Mouse (Mus musculus): ENCODE data around the gene Dclk1. TPM values are rescaled to one million over a fixed set of nuclear protein-coding genes. Genes with fewer than 3 reads are reported as not detected.

Gene Dclk1
- total and polyA plus RNA-seq, 2 experiments from 2014 or later, result 213 to 214 TPM

DNA sequence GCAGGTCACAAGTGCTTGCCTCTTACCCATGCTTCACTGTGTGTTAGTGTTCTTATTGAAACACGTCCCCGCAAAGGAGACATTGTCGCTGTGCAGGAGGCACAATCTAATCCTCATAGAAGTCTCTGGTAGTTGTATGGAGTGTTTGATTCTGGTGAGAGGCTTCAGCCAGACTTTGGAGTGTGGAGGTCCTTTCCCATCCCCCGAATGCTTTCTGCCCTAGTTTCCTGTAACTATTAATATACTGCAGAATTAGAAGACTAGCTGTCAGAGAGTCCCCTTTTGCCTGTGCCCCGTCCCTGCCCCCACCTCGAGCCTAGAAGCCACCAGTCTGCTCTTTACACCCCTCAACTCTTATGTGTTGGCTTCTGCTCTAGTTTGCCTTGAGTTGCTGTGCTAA is 30.4 kb downstream of the Dclk1 start:
- Histone ChIP-seq H3K9ac (replicated peaks; ENCODE audit: low read length) (no peak overlapping the region), H3K27ac (no peak overlapping the region), H3K27me3 (ENCODE audit: insufficient read depth, low read length) (no peaks in the 10 kb centered on the region), H3K4me2 (ENCODE audit: low read depth, low read length) (no peak overlapping the region), H3K36me3 (ENCODE audit: insufficient read depth, low read length) (no peaks in the 10 kb centered on the region), H3K4me1 (ENCODE audit: insufficient read depth, low read length) (peaks cover 13% of the 10 kb centered on the region; the same call in 1 of the 2 replicates), H3K9me3 (ENCODE audit: low read length) (no peaks in the 10 kb centered on the region), H3K4me3 (ENCODE audit: low read length) (no peak overlapping the region)
- WGBS, result 91% methylated on average over 6 of the region's 6 CpGs
- TF ChIP-seq CTCF (IDR thresholded peaks at IDR 0.05; ENCODE audit: low read depth), result no peak
- ATAC-seq (no peak), DNase-seq (ENCODE audit: low spot score) (no peak)

- Histone ChIP-seq H3K36me3 (ENCODE audit: insufficient read depth, low read length) (no peaks in the 10 kb centered on the region), H3K27ac (no peak overlapping the region), H3K27me3 (ENCODE audit: insufficient read depth, low read length) (no peaks in the 10 kb centered on the region), H3K9ac (replicated peaks; ENCODE audit: low read length) (no peak overlapping the region), H3K9me3 (ENCODE audit: low read length) (no peaks in the 10 kb centered on the region), H3K4me2 (ENCODE audit: low read depth, low read length) (no peak overlapping the region), H3K4me3 (ENCODE audit: low read length) (no peak overlapping the region), H3K4me1 (ENCODE audit: insufficient read depth, low read length) (no peaks in the 10 kb centered on the region)
- TF ChIP-seq CTCF (IDR thresholded peaks at IDR 0.05; ENCODE audit: low read depth), result peak; percentile 28
- WGBS, result 90% methylated on average over 3 of the region's 3 CpGs
- ATAC-seq (no peak), DNase-seq (ENCODE audit: low spot score) (no peak)
Measured at GRCm38 (mm10) chr3:55276446-55276845, 34.3 kb downstream of the Dclk1 start.

DNA sequence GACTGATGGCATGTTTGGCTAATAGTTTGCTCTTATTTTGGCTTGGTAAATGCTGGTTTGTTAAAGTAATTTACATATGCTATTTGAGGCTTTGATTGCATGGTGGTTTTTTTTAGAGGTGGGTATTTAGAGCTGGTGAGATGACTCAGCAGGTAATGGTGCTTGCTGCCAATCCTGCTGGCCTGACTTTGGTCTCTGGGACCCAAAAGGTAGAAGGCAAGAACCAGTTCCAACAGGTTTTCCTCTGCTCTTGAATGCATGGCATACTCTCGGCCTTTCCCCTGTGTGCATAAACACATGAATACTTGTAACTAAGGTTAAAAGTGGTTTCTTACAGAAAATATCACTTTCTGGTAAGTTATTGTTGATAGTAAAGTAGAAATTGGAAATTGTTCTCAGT is 34.7 kb downstream of the Dclk1 start:
- no peaks in the 10 kb centered on the region for H3K9me3 ChIP-seq (ENCODE audit: low read length)
- ATAC-seq, result no peak
- H3K27me3 ChIP-seq (ENCODE audit: insufficient read depth, low read length), result no peaks in the 10 kb centered on the region
- H3K4me1 ChIP-seq (ENCODE audit: insufficient read depth, low read length), result no peaks in the 10 kb centered on the region
- no peak overlapping the region for H3K27ac ChIP-seq
- H3K4me3 ChIP-seq (ENCODE audit: low read length), result no peak overlapping the region
- no peak for TF ChIP-seq CTCF (IDR thresholded peaks at IDR 0.05; ENCODE audit: low read depth)
- no peak for DNase-seq (ENCODE audit: low spot score)
- H3K9ac ChIP-seq (replicated peaks; ENCODE audit: low read length), result no peak overlapping the region
- no peaks in the 10 kb centered on the region for H3K36me3 ChIP-seq (ENCODE audit: insufficient read depth, low read length)
- 85% methylated on average over 1 of the region's 1 CpGs for WGBS
- H3K4me2 ChIP-seq (ENCODE audit: low read depth, low read length), result no peak overlapping the region

DNA sequence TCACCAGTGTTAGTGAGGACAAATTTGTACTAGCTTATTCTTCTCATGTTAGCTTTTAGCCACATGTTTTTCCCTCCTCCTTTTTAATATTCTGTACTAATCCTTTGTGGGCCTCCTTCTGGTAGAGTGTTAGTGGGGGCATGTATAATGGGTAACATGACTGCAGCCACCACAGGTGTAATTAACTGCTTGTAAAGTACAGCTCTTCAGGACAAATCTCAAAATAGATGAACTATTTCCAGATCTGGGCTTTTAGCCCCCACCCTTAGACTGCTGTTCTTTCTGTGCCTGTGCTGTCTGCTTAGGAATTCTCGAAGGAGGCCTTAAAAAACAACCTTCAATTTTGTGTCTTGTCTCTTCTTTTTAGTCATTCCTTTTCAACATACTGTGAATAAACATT is 35.7 kb downstream of the Dclk1 start:
- Histone ChIP-seq H3K4me1 (ENCODE audit: insufficient read depth, low read length) (no peaks in the 10 kb centered on the region), H3K4me2 (ENCODE audit: low read depth, low read length) (no peak overlapping the region), H3K9ac (replicated peaks; ENCODE audit: low read length) (no peak overlapping the region), H3K27me3 (ENCODE audit: insufficient read depth, low read length) (no peaks in the 10 kb centered on the region), H3K36me3 (ENCODE audit: insufficient read depth, low read length) (no peaks in the 10 kb centered on the region), H3K27ac (no peak overlapping the region), H3K4me3 (ENCODE audit: low read length) (no peak overlapping the region), H3K9me3 (ENCODE audit: low read length) (no peaks in the 10 kb centered on the region)
- DNase-seq (ENCODE audit: low spot score) (no peak), ATAC-seq (no peak)
- no peak for TF ChIP-seq CTCF (IDR thresholded peaks at IDR 0.05; ENCODE audit: low read depth)
- 88% methylated on average over 1 of the region's 1 CpGs for WGBS

- Histone ChIP-seq H3K27ac (no peak overlapping the region), H3K4me2 (ENCODE audit: low read depth, low read length) (no peak overlapping the region), H3K27me3 (ENCODE audit: insufficient read depth, low read length) (no peaks in the 10 kb centered on the region), H3K36me3 (ENCODE audit: insufficient read depth, low read length) (no peaks in the 10 kb centered on the region), H3K4me1 (ENCODE audit: insufficient read depth, low read length) (peaks cover 9% of the 10 kb centered on the region; the same call in 1 of the 2 replicates), H3K4me3 (ENCODE audit: low read length) (no peak overlapping the region), H3K9ac (replicated peaks; ENCODE audit: low read length) (no peak overlapping the region), H3K9me3 (ENCODE audit: low read length) (no peaks in the 10 kb centered on the region)
- WGBS, result 62% methylated on average over 4 of the region's 4 CpGs
- DNase-seq (ENCODE audit: low spot score), result peak; percentile 22
- no peak for TF ChIP-seq CTCF (IDR thresholded peaks at IDR 0.05; ENCODE audit: low read depth)
- no peak for ATAC-seq
Measured at GRCm38 (mm10) chr3:55279923-55280322, 37.8 kb downstream of the Dclk1 start.

- Histone ChIP-seq H3K4me1 (ENCODE audit: insufficient read depth, low read length) (peaks cover 12% of the 10 kb centered on the region; the same call in 1 of the 2 replicates), H3K9me3 (ENCODE audit: low read length) (no peaks in the 10 kb centered on the region), H3K4me2 (ENCODE audit: low read depth, low read length) (no peak overlapping the region), H3K27ac (no peak overlapping the region), H3K36me3 (ENCODE audit: insufficient read depth, low read length) (no peaks in the 10 kb centered on the region), H3K27me3 (ENCODE audit: insufficient read depth, low read length) (no peaks in the 10 kb centered on the region), H3K4me3 (ENCODE audit: low read length) (no peak overlapping the region), H3K9ac (replicated peaks; ENCODE audit: low read length) (no peak overlapping the region)
- no peak for DNase-seq (ENCODE audit: low spot score)
- no peak for TF ChIP-seq CTCF (IDR thresholded peaks at IDR 0.05; ENCODE audit: low read depth)
- no peak for ATAC-seq
Measured at GRCm38 (mm10) chr3:55280471-55280870, 38.3 kb downstream of the Dclk1 start.

DNA sequence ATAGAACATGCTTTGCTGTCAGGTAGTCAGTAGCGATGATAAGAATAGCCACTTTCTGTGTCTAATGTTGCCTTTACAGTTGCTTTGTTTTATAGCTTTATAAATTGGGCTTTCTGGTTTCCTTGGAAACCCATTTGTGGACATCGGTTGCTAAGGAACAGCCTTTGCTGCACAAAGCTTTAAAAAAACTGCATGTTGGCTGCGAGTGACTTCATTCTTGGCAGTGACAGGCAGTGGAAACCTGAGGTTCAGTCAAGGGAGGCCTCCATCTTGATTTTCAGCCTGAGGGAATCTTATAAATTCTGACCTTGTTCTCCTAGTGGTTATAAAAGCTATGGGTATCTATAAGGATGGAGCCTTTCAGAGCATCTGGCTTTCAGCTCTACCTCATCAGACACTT is 42.1 kb downstream of the Dclk1 start:
- Histone ChIP-seq H3K36me3 (ENCODE audit: insufficient read depth, low read length) (no peaks in the 10 kb centered on the region), H3K4me1 (ENCODE audit: insufficient read depth, low read length) (peaks cover 12% of the 10 kb centered on the region; the same call in 1 of the 2 replicates), H3K27ac (peak overlapping the region; percentile 46), H3K4me3 (ENCODE audit: low read length) (no peak overlapping the region), H3K4me2 (ENCODE audit: low read depth, low read length) (0 out of 2 replicates have a peak overlapping the region, but pooled peaks have one; percentile 5), H3K9ac (replicated peaks; ENCODE audit: low read length) (no peak overlapping the region), H3K9me3 (ENCODE audit: low read length) (no peaks in the 10 kb centered on the region), H3K27me3 (ENCODE audit: insufficient read depth, low read length) (no peaks in the 10 kb centered on the region)
- TF ChIP-seq CTCF (IDR thresholded peaks at IDR 0.05; ENCODE audit: low read depth), result no peak
- 13% methylated on average over 3 of the region's 3 CpGs for WGBS
- DNase-seq (ENCODE audit: low spot score), result peak; percentile 90
- ATAC-seq, result peak; percentile 88

Measured in hindbrain, postnatal 0 days (tissue).